Mouse (Mus musculus) neural tube, embryonic 11.5 days (tissue): ENCODE measurements around the gene Tent5b. TPM values are rescaled to one million over a fixed set of nuclear protein-coding genes. Genes with fewer than 3 reads are reported as not detected.

Source experiments
- ATAC-seq: fragments of 200-750 bp; cut with Nextera tagmentation; 2 replicates; pipeline ENCODE4 v1.8.0; 2017; ENCODE audit warnings: moderate number of reproducible peaks, mild to moderate bottlenecking, moderate TSS enrichment, moderate library complexity; ENCODE audit not compliant: insufficient read depth, low FRiP score, low TSS enrichment
- DNase-seq: peaks from one replicate; pipeline ENCODE4 v3.0.0-alpha.2; 2015; ENCODE audit warnings: low spot score
- H3K27ac ChIP-seq: fragments of 300-500 bp; sonication (generic); 2 replicates; pipeline ENCODE4 v1.5.1; 2014; ENCODE audit warnings: low read depth, mild to moderate bottlenecking, low read length
- H3K27me3 ChIP-seq: fragments of 300-500 bp; sonication (generic); 2 replicates; pipeline ENCODE4 v1.6.1; 2014; ENCODE audit warnings: mild to moderate bottlenecking, low read length, mixed read lengths; ENCODE audit not compliant: control insufficient read depth, insufficient read depth
- H3K36me3 ChIP-seq: fragments of 300-500 bp; sonication (generic); 2 replicates; pipeline ENCODE4 v1.6.1; 2014; ENCODE audit warnings: mild to moderate bottlenecking, low read length, moderate library complexity, mixed read lengths; ENCODE audit not compliant: control insufficient read depth, insufficient read depth
- H3K4me1 ChIP-seq: fragments of 300-500 bp; sonication (generic); 2 replicates; pipeline ENCODE4 v1.6.1; 2014; ENCODE audit warnings: low read length, mixed read lengths; ENCODE audit not compliant: control insufficient read depth, insufficient read depth
- H3K4me2 ChIP-seq: fragments of 300-500 bp; sonication (generic); 2 replicates; pipeline ENCODE4 v1.6.1; 2014; ENCODE audit warnings: low read depth, mild to moderate bottlenecking, moderate library complexity
- H3K4me3 ChIP-seq: fragments of 300-500 bp; sonication (generic); 2 replicates; pipeline ENCODE4 v1.5.1; 2014; ENCODE audit warnings: low read depth, low read length
- H3K9ac ChIP-seq: fragments of 300-500 bp; sonication (generic); 2 replicates; pipeline ENCODE4 v1.6.1; 2014; ENCODE audit warnings: mild to moderate bottlenecking, low read length
- H3K9me3 ChIP-seq: fragments of 300-500 bp; sonication (generic); 2 replicates; pipeline ENCODE4 v1.6.1; 2016; ENCODE audit warnings: low read length; ENCODE audit not compliant: control insufficient read depth
- WGBS: fragments of 180-500 bp; shearing (Covaris S2); extraction: QIAGEN DNeasy Blood & Tissue Kit; methylation state at CpG from one replicate; pipeline ENCODE4 v1.1.7; 2014; 5-methylcytosine and 5-hydroxymethylcytosine counted together
- polyA plus RNA-seq: library from polyadenylated mRNA; unstranded; fragments of >200 nt; fragmentation: Nextera tagmentation; extraction: Ambion mirVana; gene quantifications from 2 replicates; pipeline ENCODE4 v1.2.1, GENCODE M21; 2014

Gene Tent5b
- 0.20 and 0.38 TPM in 2 replicates for polyA plus RNA-seq

DNA sequence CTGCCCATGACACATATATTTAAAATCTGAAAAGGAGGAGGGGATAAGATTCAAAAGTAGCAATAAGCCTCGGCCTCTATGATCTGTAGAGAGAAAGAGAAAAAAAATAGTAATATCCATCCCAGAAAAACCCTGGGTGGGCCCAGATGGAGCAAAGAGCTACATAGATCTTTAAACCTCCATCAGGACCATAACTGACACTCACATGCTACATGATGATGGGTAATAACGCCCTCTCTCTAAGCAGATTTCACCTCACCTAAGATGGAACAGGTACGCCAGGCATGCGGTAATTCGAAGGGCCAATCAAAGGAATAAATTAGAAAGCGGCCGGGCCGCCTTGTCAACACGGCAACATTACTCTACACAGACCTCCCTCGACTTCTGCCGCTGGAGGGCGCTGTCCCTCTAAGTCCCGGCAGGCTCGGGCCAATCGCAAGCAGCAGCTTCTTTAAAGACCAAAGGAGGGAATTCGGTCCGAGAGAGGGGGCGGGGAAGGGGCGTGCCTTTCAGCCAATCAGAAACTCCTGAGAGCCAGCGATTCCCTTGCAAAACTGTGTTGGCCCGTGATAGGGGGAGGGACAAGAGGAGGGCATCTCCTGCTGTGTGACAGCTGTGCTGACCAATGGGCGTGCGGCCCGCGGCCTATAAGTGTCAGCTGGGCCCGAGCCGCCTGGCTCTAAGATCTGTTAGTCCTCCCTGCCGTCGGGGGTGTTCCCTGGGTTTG is at the start of gene Tent5b:
Gene Tent5b (plus strand): TSS at position 675 of the 727 bp plus-strand sequence.
- H3K4me1 ChIP-seq, result peaks cover 2% of the 10 kb centered on the region; the same call in 1 of the 2 replicates
- no peak within 1 kb of the TSS for H3K27ac ChIP-seq
- DNase-seq (peak; percentile 96), ATAC-seq (peak; percentile 98)
- peak within 1 kb of the TSS; percentile 33 for H3K4me3 ChIP-seq
- no peak within 1 kb of the TSS for H3K9ac ChIP-seq
- no peaks in the 10 kb centered on the region for H3K36me3 ChIP-seq
- WGBS, result 4% methylated on average over 29 of the region's 29 CpGs
- peaks cover 22% of the 10 kb centered on the region for H3K27me3 ChIP-seq
- peak within 1 kb of the TSS; percentile 47 for H3K4me2 ChIP-seq
- H3K9me3 ChIP-seq, result no peaks in the 10 kb centered on the region

- 79% methylated on average over 6 of the region's 6 CpGs for WGBS
- H3K4me2 ChIP-seq, result no peak overlapping the region
Observed at GRCm38 (mm10) chr4:133431508-133431907, 48.4 kb upstream of the Tent5b start.

GRCm38 (mm10) chr4:133432560-133433171 is 47.3 kb upstream of the Tent5b start:
- Histone ChIP-seq H3K9ac (peak overlapping the region; percentile 1; the same call in 1 of the 2 replicates), H3K4me2 (no peak overlapping the region), H3K4me1 (no peaks in the 10 kb centered on the region), H3K9me3 (no peaks in the 10 kb centered on the region), H3K27ac (no peak overlapping the region), H3K36me3 (no peaks in the 10 kb centered on the region), H3K4me3 (no peak overlapping the region), H3K27me3 (no peaks in the 10 kb centered on the region)
- peak; percentile 59 for DNase-seq
- WGBS, result 27% methylated on average over 17 of the region's 17 CpGs
- no peak; the same call in 1 of the 2 replicates for ATAC-seq

More at GRCm38 (mm10) chr4:133431508-133431907, 48.4 kb upstream of the Tent5b start:
- H3K27ac ChIP-seq, result no peak overlapping the region
- no peaks in the 10 kb centered on the region for H3K4me1 ChIP-seq
- ATAC-seq (no peak), DNase-seq (no peak)
- no peaks in the 10 kb centered on the region for H3K9me3 ChIP-seq
- no peak overlapping the region for H3K4me3 ChIP-seq
- no peaks in the 10 kb centered on the region for H3K27me3 ChIP-seq
- no peak overlapping the region for H3K9ac ChIP-seq
- no peaks in the 10 kb centered on the region for H3K36me3 ChIP-seq

DNA sequence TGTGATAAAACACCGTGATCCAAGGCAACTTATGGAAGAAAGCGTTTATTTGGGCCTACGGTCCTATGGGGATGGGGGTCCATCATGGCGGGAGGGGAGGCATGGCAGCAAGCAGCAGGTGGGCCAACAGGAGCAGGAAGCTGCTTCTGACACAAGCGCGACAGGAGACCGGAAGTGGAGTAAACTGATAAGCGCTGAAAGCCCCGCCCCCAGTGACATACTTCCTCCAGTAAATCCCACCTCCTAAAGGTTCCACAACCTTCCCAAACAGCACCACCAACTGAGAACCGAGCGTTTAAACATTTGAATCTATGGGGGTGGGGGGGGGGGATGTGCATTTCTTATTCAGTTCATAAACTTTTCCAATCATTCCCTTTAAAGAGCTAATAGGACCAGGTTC is 44.0 kb upstream of the Tent5b start:
- no peaks in the 10 kb centered on the region for H3K36me3 ChIP-seq
- H3K9me3 ChIP-seq, result no peaks in the 10 kb centered on the region
- no peak overlapping the region for H3K27ac ChIP-seq
- no peak for DNase-seq
- WGBS, result 92% methylated on average over 11 of the region's 11 CpGs
- peaks cover 7% of the 10 kb centered on the region for H3K4me1 ChIP-seq
- ATAC-seq, result no peak
- no peak overlapping the region for H3K4me2 ChIP-seq
- H3K9ac ChIP-seq, result no peak overlapping the region
- H3K27me3 ChIP-seq, result no peaks in the 10 kb centered on the region
- no peak overlapping the region for H3K4me3 ChIP-seq

- peak overlapping the region; percentile 85 for H3K27ac ChIP-seq
- H3K36me3 ChIP-seq, result no peaks in the 10 kb centered on the region
- H3K27me3 ChIP-seq, result no peaks in the 10 kb centered on the region
- peak; percentile 79 for ATAC-seq
- H3K9ac ChIP-seq, result peak overlapping the region; percentile 37
- H3K9me3 ChIP-seq, result no peaks in the 10 kb centered on the region
- peak; percentile 75 for DNase-seq
- 7% methylated on average over 17 of the region's 17 CpGs for WGBS
- 0 out of 2 replicates have a peak overlapping the region, but pooled peaks have one; percentile 15 for H3K4me3 ChIP-seq
- peaks cover 7% of the 10 kb centered on the region for H3K4me1 ChIP-seq
- peak overlapping the region; percentile 52 for H3K4me2 ChIP-seq
Observed at GRCm38 (mm10) chr4:133439460-133440376, 40.2 kb upstream of the Tent5b start.

DNA sequence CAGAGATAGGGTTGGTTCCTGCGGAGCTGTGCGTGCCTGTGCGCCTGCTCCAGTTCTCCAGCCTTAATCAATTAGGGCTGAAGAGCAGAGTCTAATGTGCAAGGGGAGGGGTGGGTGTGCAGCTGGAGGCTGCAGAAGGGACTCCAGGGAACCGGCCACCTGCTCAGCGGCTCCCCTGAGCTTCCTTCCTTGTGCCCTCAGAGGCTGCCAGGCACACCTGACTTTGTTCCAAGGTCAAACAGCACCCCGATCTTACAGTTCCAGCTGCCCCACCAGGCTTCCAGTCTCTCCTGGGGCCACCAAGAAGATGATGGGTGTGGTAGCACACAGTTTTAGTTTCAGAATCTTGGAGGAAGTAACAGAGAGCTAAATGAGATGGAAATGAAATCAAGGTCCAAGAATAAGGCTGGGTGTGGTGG is 39.5 kb upstream of the Tent5b start:
- peak; percentile 63 for DNase-seq
- peaks cover 7% of the 10 kb centered on the region for H3K4me1 ChIP-seq

DNA sequence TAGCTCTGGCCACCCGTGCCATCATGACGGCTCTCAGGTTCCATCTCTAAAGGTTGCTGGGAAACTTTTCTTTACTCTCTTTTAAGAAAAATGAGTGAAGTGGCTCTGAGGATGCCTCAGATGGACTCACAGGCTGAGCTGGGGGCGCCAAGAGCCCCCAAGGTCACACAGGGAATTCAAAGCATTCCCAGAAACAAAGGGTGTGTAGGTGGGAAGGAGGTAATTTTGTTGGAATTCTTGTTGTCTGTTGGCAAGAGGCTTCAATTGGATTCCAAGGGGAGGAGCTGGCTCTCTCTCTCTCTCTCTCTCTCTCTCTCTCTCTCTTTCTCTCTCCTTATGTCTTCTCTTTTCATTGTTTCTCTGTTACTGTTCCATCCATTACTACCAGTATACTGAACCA is 37.7 kb upstream of the Tent5b start:
- Histone ChIP-seq H3K4me2 (no peak overlapping the region), H3K36me3 (no peaks in the 10 kb centered on the region), H3K9ac (no peak overlapping the region), H3K4me1 (peaks cover 7% of the 10 kb centered on the region), H3K4me3 (no peak overlapping the region), H3K27ac (no peak overlapping the region), H3K27me3 (no peaks in the 10 kb centered on the region), H3K9me3 (no peaks in the 10 kb centered on the region)
- WGBS, result 48% methylated on average over 3 of the region's 3 CpGs
- DNase-seq, result no peak
- no peak for ATAC-seq

More for the DNA sequence above, 39.5 kb upstream of the Tent5b start:
- Histone ChIP-seq H3K4me2 (peak overlapping the region; percentile 52), H3K27me3 (no peaks in the 10 kb centered on the region), H3K36me3 (no peaks in the 10 kb centered on the region), H3K9ac (peak overlapping the region; percentile 37), H3K9me3 (no peaks in the 10 kb centered on the region), H3K27ac (peak overlapping the region; percentile 85), H3K4me3 (0 out of 2 replicates have a peak overlapping the region, but pooled peaks have one; percentile 15)
- ATAC-seq, result peak; percentile 61; the same call in 1 of the 2 replicates
- WGBS, result 6% methylated on average over 6 of the region's 6 CpGs

GRCm38 (mm10) chr4:133443085-133443484 is 36.8 kb upstream of the Tent5b start:
- Histone ChIP-seq H3K9ac (no peak overlapping the region; the same call in 1 of the 2 replicates), H3K4me1 (peaks cover 7% of the 10 kb centered on the region), H3K27ac (0 out of 2 replicates have a peak overlapping the region, but pooled peaks have one; percentile 35), H3K9me3 (no peaks in the 10 kb centered on the region), H3K36me3 (no peaks in the 10 kb centered on the region), H3K4me3 (no peak overlapping the region), H3K27me3 (no peaks in the 10 kb centered on the region), H3K4me2 (no peak overlapping the region)
- DNase-seq, result no peak
- 53% methylated on average over 5 of the region's 5 CpGs for WGBS
- ATAC-seq, result no peak
